Mouse (Mus musculus): Measurements from ENCODE around the gene Slc1a7.

Slc1a7 gene

GRCm38 (mm10) chr4:107971162-107971561 lies 3.0 kb downstream of the Slc1a7 start:
- DNase-seq, result no peak

GRCm38 (mm10) chr4:107974527-107974926 lies 6.4 kb downstream of the Slc1a7 start:
- DNase-seq, result no peak

- no peak for DNase-seq
These were observed 6.9 kb downstream of the Slc1a7 start for GRCm38 (mm10) chr4:107975004-107975403.

GRCm38 (mm10) chr4:107977593-107977992 lies 9.5 kb downstream of the Slc1a7 start:
- no peak for DNase-seq

- no peak for DNase-seq
These were observed 11.4 kb downstream of the Slc1a7 start for GRCm38 (mm10) chr4:107979530-107979929.

GRCm38 (mm10) chr4:107980002-107980600 lies 12.0 kb downstream of the Slc1a7 start:
- no peak for DNase-seq

- DNase-seq, result no peak
These were observed 15.6 kb downstream of the Slc1a7 start for GRCm38 (mm10) chr4:107983717-107984116.

GRCm38 (mm10) chr4:107984282-107984981 lies 16.3 kb downstream of the Slc1a7 start:
- no peak for DNase-seq

GRCm38 (mm10) chr4:107985812-107986211 lies 17.7 kb downstream of the Slc1a7 start:
- no peak for DNase-seq

GRCm38 (mm10) chr4:107986386-107987168 lies 18.4 kb downstream of the Slc1a7 start:
- no peak for DNase-seq

GRCm38 (mm10) chr4:107988931-107989330 lies 20.8 kb downstream of the Slc1a7 start:
- DNase-seq, result peak; percentile 65 to 72

- DNase-seq, result no peak
These were observed 22.7 kb downstream of the Slc1a7 start for GRCm38 (mm10) chr4:107990818-107991217.

- no peak for DNase-seq
These were observed 23.7 kb downstream of the Slc1a7 start for GRCm38 (mm10) chr4:107991879-107992278.

GRCm38 (mm10) chr4:107995011-107995410 lies 26.9 kb downstream of the Slc1a7 start:
- DNase-seq, result no peak

- no peak for DNase-seq
These were observed 27.6 kb downstream of the Slc1a7 start for GRCm38 (mm10) chr4:107995727-107996126.

GRCm38 (mm10) chr4:107996418-107996986 lies 28.4 kb downstream of the Slc1a7 start:
- DNase-seq, result no peak

- DNase-seq, result no peak
These were observed 30.7 kb downstream of the Slc1a7 start for GRCm38 (mm10) chr4:107998641-107999332.

- DNase-seq, result no peak
These were observed 31.2 kb downstream of the Slc1a7 start for GRCm38 (mm10) chr4:107999380-107999779.

- DNase-seq, result no peak
These were observed 37.2 kb downstream of the Slc1a7 start for GRCm38 (mm10) chr4:108005328-108005727.

- DNase-seq, result no peak
These were observed 39.5 kb downstream of the Slc1a7 start for GRCm38 (mm10) chr4:108007532-108008103.

- DNase-seq, result no peak
These were observed 40.4 kb downstream of the Slc1a7 start for GRCm38 (mm10) chr4:108008541-108008940.

GRCm38 (mm10) chr4:108014466-108014865 lies 46.3 kb downstream of the Slc1a7 start:
- no peak for DNase-seq

Measured in B cell, adult 2 months (primary cell).